Mouse (Mus musculus) testis, adult 10 weeks (tissue): ENCODE measurements around the gene Rbm6. TPM values are rescaled to one million over a fixed set of nuclear protein-coding genes. Genes with fewer than 3 reads are reported as not detected.

Source experiments
- polyA plus RNA-seq: library from polyadenylated mRNA; stranded (reverse); fragments of 350-450 nt; fragmentation: Illumina TruSeq; extraction: RNeasy Lipid Tissue Mini Kit (QIAGEN cat#74804); gene quantifications from one replicate; pipeline ENCODE4 v1.2.3, GENCODE M21; 2014; ENCODE audit warnings: low read depth, low replicate concordance

Rbm6 gene
- 130 TPM for polyA plus RNA-seq

GRCm38 (mm10) chr9:107873137-107873536 lies at the start of gene Rbm6:
TSS of gene Rbm6 (minus strand) at chr9:107873237.

DNA sequence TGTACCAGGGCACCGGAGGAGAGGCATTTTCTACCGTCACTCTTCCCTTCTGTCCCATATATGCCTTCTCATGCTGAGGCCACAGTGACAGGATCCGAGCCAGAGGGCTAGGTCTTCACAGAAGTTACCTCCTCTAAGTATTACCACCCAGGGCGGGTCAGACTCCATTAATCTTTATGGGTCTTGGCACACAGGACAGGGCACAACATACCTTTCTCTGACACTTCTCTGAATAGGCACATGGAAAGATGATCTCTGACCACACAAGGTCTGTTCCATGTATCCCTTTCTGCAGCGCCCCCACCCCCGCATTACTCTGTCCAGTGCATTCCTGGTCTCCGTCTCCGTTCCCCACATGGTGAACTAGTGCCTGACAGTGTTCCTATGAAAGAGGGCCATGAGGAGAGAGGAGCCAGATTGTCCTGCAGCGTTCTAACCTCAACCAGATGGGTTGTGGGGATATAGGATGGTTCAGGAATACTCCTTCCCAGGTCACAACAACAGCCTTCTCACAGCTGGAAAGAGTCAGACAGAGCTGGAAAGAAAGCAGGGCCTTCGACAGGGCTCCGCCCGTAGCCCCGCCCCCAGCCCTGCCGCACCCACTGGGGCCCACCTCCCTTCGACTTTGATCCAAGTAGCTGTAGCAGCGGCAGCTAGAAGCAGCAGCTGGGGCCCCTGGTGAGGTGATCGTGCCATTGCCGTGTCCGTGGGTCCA lies 33.4 kb upstream of the Rbm6 start, which contains the start of gene Mst1r:
Mst1r (plus strand) TSS at position 622 of the 715 bp plus-strand sequence.

DNA sequence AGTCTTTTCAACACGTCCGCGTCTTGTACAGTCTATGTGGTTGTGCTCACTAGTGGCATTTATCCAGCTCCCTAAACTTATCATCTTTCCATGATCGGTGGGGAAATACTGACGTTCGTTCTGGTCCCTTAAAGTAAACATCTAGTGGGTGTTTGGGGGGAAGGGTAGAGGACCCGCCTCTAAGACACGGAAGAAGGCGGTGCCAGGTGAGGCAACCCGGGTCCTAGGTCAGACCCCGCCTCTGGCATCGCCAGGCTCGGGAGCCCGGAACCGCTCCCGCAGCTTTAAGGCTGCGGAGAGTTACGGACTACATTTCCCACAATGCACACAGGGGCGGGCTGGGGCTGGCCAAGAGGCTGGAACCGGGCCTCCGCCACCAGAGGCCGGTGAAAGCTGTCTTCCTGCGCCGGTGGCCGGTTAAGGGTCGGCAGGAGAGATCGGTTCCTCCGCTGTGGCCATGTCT lies 14.8 kb upstream of the Rbm6 start, which contains the start of gene Mon1a:
Mon1a (plus strand) TSS at position 348 of the 463 bp plus-strand sequence.

DNA sequence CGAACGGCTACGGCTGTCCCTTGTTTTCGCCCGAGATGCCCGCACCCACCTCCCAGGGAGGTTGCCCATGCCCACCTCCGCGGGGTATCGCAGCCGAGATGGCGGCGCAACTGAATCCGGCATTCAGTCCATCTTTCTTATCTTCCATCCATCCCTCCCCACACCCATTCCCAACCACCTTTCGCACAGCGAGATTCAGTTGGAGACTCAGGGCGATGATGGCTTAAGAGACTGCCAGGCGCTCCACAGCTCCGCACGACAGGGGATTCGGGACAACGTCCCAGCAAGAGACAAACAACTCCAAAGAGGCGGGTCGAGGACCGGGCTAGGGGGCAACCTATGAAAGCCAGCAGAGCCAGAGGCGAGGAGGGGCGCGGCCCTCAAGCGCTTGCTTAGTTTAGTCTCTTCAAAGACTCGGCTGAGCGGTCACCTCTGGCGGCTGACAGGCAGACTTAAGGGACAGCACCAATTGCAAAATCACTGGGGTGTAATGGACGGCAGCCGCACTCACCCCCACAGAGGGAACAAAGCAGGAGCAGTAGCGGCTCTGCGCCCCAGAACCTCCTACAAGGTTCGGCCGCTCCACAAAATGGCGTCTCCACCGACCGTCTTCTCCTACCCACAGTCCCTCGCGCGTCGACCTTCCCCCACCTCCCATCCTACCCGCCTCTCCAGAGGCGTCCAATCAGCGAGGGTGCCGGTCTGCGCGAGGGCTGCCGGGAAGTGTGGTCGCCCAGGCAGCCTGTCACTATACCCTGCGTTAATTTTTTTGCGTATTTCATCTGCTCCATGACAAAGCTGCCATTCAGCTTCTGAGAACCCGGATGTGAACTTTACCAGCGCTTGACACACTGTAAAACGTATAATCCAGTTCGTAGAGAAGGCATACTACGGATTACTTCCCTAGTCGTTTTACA lies 102.4 kb downstream of the Rbm6 start, which contains the start of gene Rbm5:
Rbm5 (minus strand) TSS at position 623 of the 917 bp plus-strand sequence.

Other genes starting within 250 kb of the Rbm6 start
- gene Gnai2, start 237.9 kb downstream of the Rbm6 start, polyA plus RNA-seq = 13.9 TPM
- not detected for gene Slc38a3, start 203.7 kb downstream of the Rbm6 start, polyA plus RNA-seq
- not detected for gene Gnat1, start 193.5 kb downstream of the Rbm6 start, polyA plus RNA-seq
- 0.32 TPM for gene Sema3f, start 162.8 kb downstream of the Rbm6 start, polyA plus RNA-seq
- 163 TPM for gene Rbm5, start 102.2 kb downstream of the Rbm6 start, polyA plus RNA-seq
- gene Mon1a, start 14.9 kb upstream of the Rbm6 start, polyA plus RNA-seq = not detected
- gene Mst1r, start 33.6 kb upstream of the Rbm6 start, polyA plus RNA-seq = 0.08 TPM
- 69.0 TPM for gene Actl11, start 55.2 kb upstream of the Rbm6 start, polyA plus RNA-seq
- 0.48 TPM for gene Camkv, start 62.4 kb upstream of the Rbm6 start, polyA plus RNA-seq
- 2.3 TPM for gene Traip, start 76.9 kb upstream of the Rbm6 start, polyA plus RNA-seq
- gene Uba7, start 102.3 kb upstream of the Rbm6 start, polyA plus RNA-seq = not detected
- gene Gm20661, start 109.8 kb upstream of the Rbm6 start, polyA plus RNA-seq = not detected
- gene Inka1, start 112.6 kb upstream of the Rbm6 start, polyA plus RNA-seq = not detected
- gene Cdhr4, start 119.3 kb upstream of the Rbm6 start, polyA plus RNA-seq = 65.6 TPM
- 18.1 TPM for gene Gm20662, start 123.1 kb upstream of the Rbm6 start, polyA plus RNA-seq
- 76.6 TPM for gene Ip6k1, start 129.3 kb upstream of the Rbm6 start, polyA plus RNA-seq
- gene Gmppb, start 176.0 kb upstream of the Rbm6 start, polyA plus RNA-seq = 1.0 TPM
- gene Amigo3, start 179.9 kb upstream of the Rbm6 start, polyA plus RNA-seq = 0.10 TPM
- not detected for gene Mst1, start 207.2 kb upstream of the Rbm6 start, polyA plus RNA-seq
- 1.8 TPM for gene Rnf123, start 210.1 kb upstream of the Rbm6 start, polyA plus RNA-seq
- gene Apeh, start 221.4 kb upstream of the Rbm6 start, polyA plus RNA-seq = 6.3 TPM